In genomic region chr7:16299419-16300035, GRCm38 (mm10) we compare ENCODE assay signal across 7 mouse cellular contexts. TPM values are rescaled to one million over a fixed set of nuclear protein-coding genes. Genes with fewer than 3 reads are reported as not detected.
DNase-seq lines count a peak whose midpoint lies in the region; ATAC-seq and TF ChIP-seq lines count a peak whose summit lies in the region.

No protein-coding gene starts in this region.

- TF ChIP-seq CTCF in small intestine, adult 2 months (IDR thresholded peaks at IDR 0.05; ENCODE audit: extremely low read depth, insufficient read length, insufficient replicate concordance, low read depth, low read length) = no peak

- H3K4me3 ChIP-seq in embryonic facial prominence, embryonic 10.5 days = peak overlapping the region; percentile 64
- H3K4me3 ChIP-seq in limb, embryonic 11.5 days (ENCODE audit: low read depth, low read length) = peak overlapping the region; percentile 47
- H3K4me3 ChIP-seq in midbrain, embryonic 13.5 days (replicated peaks) = peak overlapping the region; percentile 50
- peak overlapping the region; percentile 46 for H3K4me3 ChIP-seq in small intestine, adult 2 months (ENCODE audit: low read depth, low read length)

- peak overlapping the region; percentile 83 for H3K27ac ChIP-seq in embryonic facial prominence, embryonic 10.5 days (replicated peaks)
- H3K27ac ChIP-seq in limb, embryonic 11.5 days (replicated peaks; ENCODE audit: low read depth, low read length) = peak overlapping the region; percentile 55; the same call in 1 of the 2 replicates
- peak overlapping the region; percentile 79 for H3K27ac ChIP-seq in midbrain, embryonic 13.5 days
- H3K27ac ChIP-seq in small intestine, adult 2 months (ENCODE audit: insufficient read depth, low read depth, low read length) = no peak overlapping the region

- no peak for TF ChIP-seq POLR2A in small intestine, adult 2 months (IDR thresholded peaks at IDR 0.05; ENCODE audit: low read depth, low read length)

- no peaks in the 10 kb centered on the region for H3K9me3 ChIP-seq in embryonic facial prominence, embryonic 10.5 days
- H3K9me3 ChIP-seq in limb, embryonic 11.5 days (ENCODE audit: control insufficient read depth, low read length) = no peaks in the 10 kb centered on the region; the same call in 1 of the 2 replicates
- H3K9me3 ChIP-seq in midbrain, embryonic 13.5 days = no peaks in the 10 kb centered on the region

- no peaks in the 10 kb centered on the region for H3K36me3 ChIP-seq in embryonic facial prominence, embryonic 10.5 days (replicated peaks)
- H3K36me3 ChIP-seq in limb, embryonic 11.5 days (ENCODE audit: control insufficient read depth, insufficient read depth, low read length) = no peaks in the 10 kb centered on the region
- no peaks in the 10 kb centered on the region for H3K36me3 ChIP-seq in midbrain, embryonic 13.5 days
- H3K36me3 ChIP-seq in small intestine, adult 2 months (ENCODE audit: control insufficient read depth, insufficient read depth, low read length) = no peaks in the 10 kb centered on the region

- DNase-seq in adrenal gland, postnatal 10 days = peak; percentile 94
- peak; percentile 94 for DNase-seq in embryonic facial prominence, embryonic 10.5 days (ENCODE audit: low spot score)
- DNase-seq in heart, adult 11 months = peak; percentile 99
- DNase-seq in kidney, adult 11 months = peak; percentile 84
- peak; percentile 93 for DNase-seq in limb, embryonic 11.5 days (ENCODE audit: low spot score)

- H3K4me1 ChIP-seq in embryonic facial prominence, embryonic 10.5 days = peaks cover 41% of the 10 kb centered on the region
- H3K4me1 ChIP-seq in limb, embryonic 11.5 days (ENCODE audit: control insufficient read depth, insufficient read depth, low read length) = peaks cover 22% of the 10 kb centered on the region
- H3K4me1 ChIP-seq in midbrain, embryonic 13.5 days (replicated peaks) = peaks cover 38% of the 10 kb centered on the region
- peaks cover 10% of the 10 kb centered on the region for H3K4me1 ChIP-seq in small intestine, adult 2 months (ENCODE audit: control insufficient read depth, insufficient read depth, insufficient read length, low read length)

- peaks cover 9% of the 10 kb centered on the region; the same call in 1 of the 2 replicates for H3K27me3 ChIP-seq in embryonic facial prominence, embryonic 10.5 days (replicated peaks; ENCODE audit: low read depth, poor library complexity, severe bottlenecking)
- no peaks in the 10 kb centered on the region for H3K27me3 ChIP-seq in limb, embryonic 11.5 days (ENCODE audit: control insufficient read depth, insufficient read depth, low read length)
- H3K27me3 ChIP-seq in midbrain, embryonic 13.5 days = no peaks in the 10 kb centered on the region; the same call in 1 of the 2 replicates
- H3K27me3 ChIP-seq in small intestine, adult 2 months (ENCODE audit: control insufficient read depth, insufficient read depth, low read length) = peaks cover 9% of the 10 kb centered on the region

- WGBS in embryonic facial prominence, embryonic 10.5 days = under 1% methylated on average over 52 of the region's 52 CpGs
- under 1% methylated on average over 52 of the region's 52 CpGs for WGBS in limb, embryonic 11.5 days
- WGBS in midbrain, embryonic 13.5 days = under 1% methylated on average over 52 of the region's 52 CpGs
- 2% methylated on average over 52 of the region's 52 CpGs for WGBS in small intestine, adult 2 months

- H3K4me2 ChIP-seq in limb, embryonic 11.5 days (ENCODE audit: low read depth, severe bottlenecking) = peak overlapping the region; percentile 79
- peak overlapping the region; percentile 85 for H3K4me2 ChIP-seq in midbrain, embryonic 13.5 days (replicated peaks)

- peak overlapping the region; percentile 61 for H3K9ac ChIP-seq in limb, embryonic 11.5 days (ENCODE audit: low read length)
- H3K9ac ChIP-seq in midbrain, embryonic 13.5 days (replicated peaks) = peak overlapping the region; percentile 66

- ATAC-seq in limb, embryonic 11.5 days (ENCODE audit: insufficient number of reproducible peaks, low FRiP score, low TSS enrichment, low read depth) = peak; percentile 75
- ATAC-seq in midbrain, embryonic 13.5 days = peak; percentile 94

RNA-seq across cellular contexts. Expression of gene Bbc3, which starts 8.7 kb away (rescaled TPM):
- total RNA-seq in adrenal gland, postnatal 10 days (2021) = 10 to 100 TPM in 1 of 2 experiments, 1 to 10 TPM in 1; 7.9 to 13.9 TPM
- 12.9 and 13.4 TPM in 2 replicates for polyA plus RNA-seq in embryonic facial prominence, embryonic 10.5 days (2016; fragmentation: Nextera tagmentation; extraction: Ambion mirVana)
- polyA plus RNA-seq in limb, embryonic 11.5 days (2014; fragmentation: Nextera tagmentation; extraction: Ambion mirVana) = 5.0 and 6.8 TPM in 2 replicates
- polyA plus RNA-seq in midbrain, embryonic 13.5 days (2015; fragmentation: Nextera tagmentation; extraction: Ambion mirVana) = 23.1 and 25.5 TPM in 2 replicates
- 8.3 and 50.9 TPM in 2 replicates for polyA plus RNA-seq in small intestine, adult 2 months (2012; rRNA removed)

RNA-seq across cellular contexts. Expression of gene Ccdc9, which starts 12.9 kb away (rescaled TPM):
- total RNA-seq in adrenal gland, postnatal 10 days (2021) = 10 to 100 TPM; 54.7 to 67.5 TPM
- 27.1 and 27.5 TPM in 2 replicates for polyA plus RNA-seq in embryonic facial prominence, embryonic 10.5 days (2016; fragmentation: Nextera tagmentation; extraction: Ambion mirVana)
- polyA plus RNA-seq in limb, embryonic 11.5 days (2014; fragmentation: Nextera tagmentation; extraction: Ambion mirVana) = 20.2 and 23.8 TPM in 2 replicates
- 22.5 and 39.4 TPM in 2 replicates for polyA plus RNA-seq in midbrain, embryonic 13.5 days (2015; fragmentation: Nextera tagmentation; extraction: Ambion mirVana)
- polyA plus RNA-seq in small intestine, adult 2 months (2012; rRNA removed) = 14.2 and 24.9 TPM in 2 replicates

RNA-seq across cellular contexts. Expression of gene Inafm1, which starts 26.1 kb away (rescaled TPM):
- total RNA-seq in adrenal gland, postnatal 10 days (2021) = 10 to 100 TPM; 20.4 to 24.2 TPM
- polyA plus RNA-seq in embryonic facial prominence, embryonic 10.5 days (2016; fragmentation: Nextera tagmentation; extraction: Ambion mirVana) = 5.9 and 9.1 TPM in 2 replicates
- polyA plus RNA-seq in limb, embryonic 11.5 days (2014; fragmentation: Nextera tagmentation; extraction: Ambion mirVana) = 7.9 and 9.6 TPM in 2 replicates
- 22.3 and 27.3 TPM in 2 replicates for polyA plus RNA-seq in midbrain, embryonic 13.5 days (2015; fragmentation: Nextera tagmentation; extraction: Ambion mirVana)
- polyA plus RNA-seq in small intestine, adult 2 months (2012; rRNA removed) = 61.0 and 121 TPM in 2 replicates

RNA-seq across cellular contexts. Expression of gene C5ar1, which starts 40.2 kb away (rescaled TPM):
- total RNA-seq in adrenal gland, postnatal 10 days (2021) = 1 to 10 TPM; 2.7 to 3.9 TPM
- polyA plus RNA-seq in embryonic facial prominence, embryonic 10.5 days (2016; fragmentation: Nextera tagmentation; extraction: Ambion mirVana) = 0.54 and 0.64 TPM in 2 replicates
- polyA plus RNA-seq in limb, embryonic 11.5 days (2014; fragmentation: Nextera tagmentation; extraction: Ambion mirVana) = 0.38 and 0.55 TPM in 2 replicates
- 1.0 and 1.5 TPM in 2 replicates for polyA plus RNA-seq in midbrain, embryonic 13.5 days (2015; fragmentation: Nextera tagmentation; extraction: Ambion mirVana)
- polyA plus RNA-seq in small intestine, adult 2 months (2012; rRNA removed) = 5.4 and 5.7 TPM in 2 replicates

RNA-seq across cellular contexts. Expression of gene C5ar2, which starts 55.6 kb away (rescaled TPM):
- under 1 TPM; 0.36 to 0.67 TPM for total RNA-seq in adrenal gland, postnatal 10 days (2021)
- polyA plus RNA-seq in embryonic facial prominence, embryonic 10.5 days (2016; fragmentation: Nextera tagmentation; extraction: Ambion mirVana) = 0.05 and 0.09 TPM in 2 replicates
- 0.07 TPM in 1 of 2 replicates, not detected in the other for polyA plus RNA-seq in limb, embryonic 11.5 days (2014; fragmentation: Nextera tagmentation; extraction: Ambion mirVana)
- polyA plus RNA-seq in midbrain, embryonic 13.5 days (2015; fragmentation: Nextera tagmentation; extraction: Ambion mirVana) = 0.05 TPM in 1 of 2 replicates, not detected in the other
- polyA plus RNA-seq in small intestine, adult 2 months (2012; rRNA removed) = 0.32 and 0.34 TPM in 2 replicates
